Mouse (Mus musculus) kidney, embryonic 15.5 days (tissue): ENCODE results near the gene Hdac4. TPM values are rescaled to one million over a fixed set of nuclear protein-coding genes. Genes with fewer than 3 reads are reported as not detected.

Source experiments
- ATAC-seq: fragments of 200-750 bp; cut with Nextera tagmentation; replicated peaks from 2 replicates; pipeline ENCODE4 v1.8.0; 2017; ENCODE audit warnings: moderate TSS enrichment; ENCODE audit not compliant: low FRiP score
- H3K27ac ChIP-seq: fragments of 300-500 bp; sonication (generic); 2 replicates; pipeline ENCODE4 v1.5.1; 2015; ENCODE audit warnings: mild to moderate bottlenecking, inconsistent platforms
- H3K27me3 ChIP-seq: fragments of 300-500 bp; sonication (generic); 2 replicates; pipeline ENCODE4 v1.6.1; 2015; ENCODE audit warnings: inconsistent platforms
- H3K36me3 ChIP-seq: fragments of 300-500 bp; sonication (generic); 2 replicates; pipeline ENCODE4 v1.6.1; 2015; ENCODE audit warnings: inconsistent platforms
- H3K4me1 ChIP-seq: fragments of 300-500 bp; sonication (generic); 2 replicates; pipeline ENCODE4 v1.6.1; 2015; ENCODE audit warnings: inconsistent platforms
- H3K4me2 ChIP-seq: fragments of 300-500 bp; sonication (generic); 2 replicates; pipeline ENCODE4 v1.6.1; 2015; ENCODE audit warnings: moderate library complexity, mild to moderate bottlenecking, inconsistent platforms
- H3K4me3 ChIP-seq: fragments of 300-500 bp; sonication (generic); replicated peaks from 2 replicates; pipeline ENCODE4 v1.5.1; 2015; ENCODE audit warnings: mild to moderate bottlenecking, inconsistent platforms
- H3K9ac ChIP-seq: fragments of 300-500 bp; sonication (generic); 2 replicates; pipeline ENCODE4 v1.6.1; 2015; ENCODE audit warnings: mild to moderate bottlenecking, inconsistent platforms
- H3K9me3 ChIP-seq: fragments of 300-500 bp; sonication (generic); replicated peaks from 2 replicates; pipeline ENCODE4 v1.6.1; 2016; ENCODE audit warnings: inconsistent platforms
- WGBS: fragments of 180-500 bp; shearing (Covaris S2); methylation state at CpG from one replicate; pipeline ENCODE4 v1.1.7; 2015; ENCODE audit warnings: mixed read lengths; 5-methylcytosine and 5-hydroxymethylcytosine counted together
- polyA plus RNA-seq: library from polyadenylated mRNA; unstranded; fragments of >200 nt; fragmentation: Nextera tagmentation; extraction: Ambion mirVana; gene quantifications from 2 replicates; pipeline ENCODE4 v1.2.1, GENCODE M21; 2015

Gene Hdac4
- polyA plus RNA-seq, 1 experiment from 2014 or later, result 18.1 TPM

DNA sequence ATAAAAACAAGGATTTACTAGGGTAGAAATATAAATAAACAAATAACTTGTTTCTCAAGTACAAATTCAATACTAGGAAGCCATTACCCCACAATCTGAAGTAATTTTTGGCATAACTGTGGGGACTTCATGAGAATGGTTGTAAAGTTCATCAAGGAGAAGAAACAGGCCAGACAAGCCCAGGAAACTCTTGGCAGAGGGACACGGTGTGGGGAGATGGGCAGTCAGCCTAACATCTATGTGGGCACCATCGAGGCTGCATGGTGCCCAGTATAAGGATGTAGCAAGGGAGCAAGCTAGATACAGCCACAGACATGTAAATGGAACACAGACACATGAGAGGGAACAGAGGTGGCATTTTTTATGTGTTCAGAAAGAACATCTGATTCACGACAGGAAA, 171.6 kb downstream of the Hdac4 start:
- Histone ChIP-seq H3K4me3 (no peak overlapping the region), H3K4me2 (no peak overlapping the region), H3K27ac (no peak overlapping the region), H3K9ac (no peak overlapping the region), H3K4me1 (peaks cover 9% of the 10 kb centered on the region), H3K9me3 (no peaks in the 10 kb centered on the region), H3K36me3 (peaks cover 25% of the 10 kb centered on the region), H3K27me3 (no peaks in the 10 kb centered on the region)
- 91% methylated on average over 3 of the region's 3 CpGs for WGBS
- ATAC-seq, result no peak

- no peak overlapping the region for H3K4me3 ChIP-seq
- H3K27me3 ChIP-seq, result no peaks in the 10 kb centered on the region
- H3K4me2 ChIP-seq, result no peak overlapping the region
- no peak overlapping the region for H3K27ac ChIP-seq
- H3K4me1 ChIP-seq, result peaks cover 9% of the 10 kb centered on the region
- H3K9me3 ChIP-seq, result no peaks in the 10 kb centered on the region
- ATAC-seq, result no peak
- 91% methylated on average over 4 of the region's 4 CpGs for WGBS
- H3K9ac ChIP-seq, result no peak overlapping the region
- H3K36me3 ChIP-seq, result peaks cover 9% of the 10 kb centered on the region
These were observed 173.5 kb downstream of the Hdac4 start for GRCm38 (mm10) chr1:92022009-92022408.

DNA sequence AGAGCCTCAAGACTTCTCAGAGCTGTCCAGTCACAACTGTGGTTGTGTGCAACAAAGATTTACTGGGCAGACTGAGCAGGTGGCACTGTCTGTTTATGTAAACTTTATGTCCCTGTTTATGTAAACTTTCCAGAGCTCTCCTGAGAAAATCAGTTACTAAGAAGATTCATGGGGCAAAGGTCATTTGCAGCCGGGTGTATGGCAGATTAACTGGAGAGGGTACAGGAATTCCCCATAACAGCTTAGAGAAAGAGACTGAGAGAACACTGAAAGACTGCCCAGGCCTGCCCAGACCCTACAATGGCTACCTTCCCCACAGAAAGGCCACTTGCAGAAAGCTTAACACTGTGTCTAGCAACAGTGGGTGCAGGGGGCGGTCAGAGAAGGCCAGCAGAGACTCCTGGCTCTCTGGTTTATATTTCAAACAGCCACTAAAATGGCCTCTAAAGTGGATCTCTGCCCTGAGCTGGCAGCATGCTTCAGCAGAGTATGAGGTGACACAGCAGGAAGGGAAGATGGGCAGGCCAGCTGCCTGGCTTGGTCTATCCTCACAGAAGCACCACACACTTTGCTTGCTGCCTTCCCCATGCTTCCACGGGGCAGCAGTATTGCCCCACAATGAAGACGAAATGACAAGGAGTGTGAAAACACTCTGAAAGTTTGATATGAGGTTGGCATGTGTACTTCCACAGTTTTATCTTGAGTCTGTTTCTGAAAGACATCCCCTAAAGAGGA, 179.4 kb downstream of the Hdac4 start:
- H3K27me3 ChIP-seq, result no peaks in the 10 kb centered on the region
- H3K4me3 ChIP-seq, result no peak overlapping the region
- peaks cover 9% of the 10 kb centered on the region for H3K4me1 ChIP-seq
- H3K4me2 ChIP-seq, result no peak overlapping the region
- ATAC-seq, result no peak
- H3K27ac ChIP-seq, result no peak overlapping the region
- H3K9ac ChIP-seq, result no peak overlapping the region
- peaks cover 16% of the 10 kb centered on the region for H3K36me3 ChIP-seq
- 60% methylated on average over 4 of the region's 4 CpGs for WGBS
- H3K9me3 ChIP-seq, result no peaks in the 10 kb centered on the region

- H3K27ac ChIP-seq, result no peak overlapping the region
- no peak for ATAC-seq
- H3K4me1 ChIP-seq, result peaks cover 2% of the 10 kb centered on the region
- no peaks in the 10 kb centered on the region for H3K27me3 ChIP-seq
- H3K4me2 ChIP-seq, result no peak overlapping the region
- no peak overlapping the region for H3K9ac ChIP-seq
- H3K36me3 ChIP-seq, result peaks cover 20% of the 10 kb centered on the region
- H3K4me3 ChIP-seq, result no peak overlapping the region
- H3K9me3 ChIP-seq, result no peaks in the 10 kb centered on the region
These were observed 180.2 kb downstream of the Hdac4 start for GRCm38 (mm10) chr1:92015252-92015651.

DNA sequence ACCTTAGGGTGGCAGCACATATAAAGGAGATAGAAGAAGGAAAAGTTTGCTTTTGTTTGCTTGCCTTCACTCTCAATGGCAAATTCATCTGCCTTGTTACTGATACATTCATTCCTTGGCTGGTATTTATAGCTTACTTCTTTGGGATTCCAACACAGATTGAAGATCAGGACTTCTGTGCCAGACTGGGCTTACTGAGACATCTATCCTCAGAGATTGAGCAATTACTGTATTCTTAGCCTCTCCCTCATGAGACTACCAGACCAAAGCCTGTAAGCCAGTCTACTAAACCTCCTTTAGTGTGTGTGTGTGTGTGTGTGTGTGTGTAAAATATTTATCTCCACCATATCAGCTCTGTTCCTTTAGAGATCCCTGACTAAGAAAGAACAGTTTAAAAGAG, 181.0 kb downstream of the Hdac4 start:
- no peak for ATAC-seq
- no peak overlapping the region for H3K27ac ChIP-seq
- peaks cover 20% of the 10 kb centered on the region for H3K36me3 ChIP-seq
- H3K4me1 ChIP-seq, result no peaks in the 10 kb centered on the region
- no peak overlapping the region for H3K4me3 ChIP-seq
- H3K27me3 ChIP-seq, result no peaks in the 10 kb centered on the region
- no peak overlapping the region for H3K9ac ChIP-seq
- no peaks in the 10 kb centered on the region for H3K9me3 ChIP-seq
- no peak overlapping the region for H3K4me2 ChIP-seq

GRCm38 (mm10) chr1:92006666-92007065, 188.8 kb downstream of the Hdac4 start:
- H3K4me1 ChIP-seq, result peaks cover 16% of the 10 kb centered on the region
- no peak overlapping the region for H3K4me2 ChIP-seq
- no peak for ATAC-seq
- WGBS, result 46% methylated on average over 1 of the region's 1 CpGs
- H3K4me3 ChIP-seq, result no peak overlapping the region
- no peak overlapping the region for H3K27ac ChIP-seq
- no peaks in the 10 kb centered on the region for H3K27me3 ChIP-seq
- peaks cover 14% of the 10 kb centered on the region; the same call in 1 of the 2 replicates for H3K36me3 ChIP-seq
- no peaks in the 10 kb centered on the region for H3K9me3 ChIP-seq
- H3K9ac ChIP-seq, result no peak overlapping the region

GRCm38 (mm10) chr1:92005617-92005940, 189.9 kb downstream of the Hdac4 start:
- no peak for ATAC-seq
- 76% methylated on average over 2 of the region's 2 CpGs for WGBS
- Histone ChIP-seq H3K4me2 (no peak overlapping the region), H3K36me3 (peaks cover 14% of the 10 kb centered on the region), H3K9ac (no peak overlapping the region), H3K4me3 (no peak overlapping the region), H3K4me1 (peaks cover 16% of the 10 kb centered on the region), H3K27ac (peak overlapping the region; percentile 24), H3K9me3 (no peaks in the 10 kb centered on the region), H3K27me3 (no peaks in the 10 kb centered on the region)

GRCm38 (mm10) chr1:92004906-92005616, 190.4 kb downstream of the Hdac4 start:
- WGBS, result 59% methylated on average over 8 of the region's 8 CpGs
- peaks cover 19% of the 10 kb centered on the region for H3K36me3 ChIP-seq

DNA sequence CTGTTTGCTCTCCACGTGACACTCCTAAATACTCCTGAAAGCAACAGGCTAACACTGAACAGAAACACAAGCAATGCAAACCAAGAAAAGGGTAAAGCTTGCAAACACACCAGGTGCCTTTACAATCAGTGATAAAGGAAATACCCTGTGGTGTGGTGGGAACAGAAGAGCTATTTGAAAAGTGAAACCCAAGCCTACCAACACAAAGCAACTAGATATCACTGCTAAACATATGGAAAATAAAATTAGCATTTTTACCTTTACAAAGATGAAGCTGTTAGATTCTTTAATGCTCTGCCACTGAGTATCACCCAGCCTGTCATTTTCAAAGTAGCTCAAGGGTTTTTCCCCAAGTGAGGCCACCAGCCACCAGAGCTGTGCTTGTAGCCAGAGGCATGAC, 191.4 kb downstream of the Hdac4 start:
- H3K4me1 ChIP-seq, result peaks cover 16% of the 10 kb centered on the region
- no peak overlapping the region for H3K4me3 ChIP-seq
- no peak overlapping the region for H3K27ac ChIP-seq
- 86% methylated on average over 1 of the region's 1 CpGs for WGBS
- no peaks in the 10 kb centered on the region for H3K27me3 ChIP-seq
- H3K9me3 ChIP-seq, result no peaks in the 10 kb centered on the region
- H3K9ac ChIP-seq, result no peak overlapping the region
- H3K4me2 ChIP-seq, result no peak overlapping the region
- no peak for ATAC-seq
- H3K36me3 ChIP-seq, result peaks cover 23% of the 10 kb centered on the region

More at GRCm38 (mm10) chr1:92004906-92005616, 190.4 kb downstream of the Hdac4 start:
- Histone ChIP-seq H3K4me2 (no peak overlapping the region), H3K27ac (peak overlapping the region; percentile 56), H3K4me3 (no peak overlapping the region), H3K9ac (no peak overlapping the region), H3K27me3 (no peaks in the 10 kb centered on the region), H3K4me1 (peaks cover 16% of the 10 kb centered on the region), H3K9me3 (no peaks in the 10 kb centered on the region)
- ATAC-seq, result 0 out of 2 replicates have a peak, but pooled peaks have one; percentile 43

DNA sequence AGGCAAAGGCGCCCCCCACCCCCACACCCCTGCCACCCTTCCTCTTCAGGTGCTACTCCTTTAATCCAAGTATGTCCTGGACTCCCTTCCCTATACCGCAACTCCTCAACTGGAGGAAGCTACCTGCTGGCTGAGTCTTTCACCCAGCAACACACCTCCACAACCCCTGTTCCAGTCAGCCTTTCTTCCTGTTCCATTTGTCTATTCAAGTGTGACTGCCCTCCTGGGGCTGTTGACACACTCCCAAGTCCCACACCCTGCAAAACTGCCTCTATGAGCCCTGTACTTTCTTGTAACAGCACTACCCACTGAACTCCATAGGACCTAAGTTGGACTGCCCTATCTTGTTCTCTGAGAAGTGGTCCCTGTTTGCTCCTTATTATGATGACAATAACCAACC, 195.3 kb downstream of the Hdac4 start:
- H3K4me3 ChIP-seq, result no peak overlapping the region
- no peak overlapping the region for H3K27ac ChIP-seq
- WGBS, result 94% methylated on average over 2 of the region's 2 CpGs
- ATAC-seq, result no peak
- peaks cover 45% of the 10 kb centered on the region for H3K36me3 ChIP-seq
- H3K27me3 ChIP-seq, result no peaks in the 10 kb centered on the region
- H3K4me1 ChIP-seq, result peaks cover 11% of the 10 kb centered on the region; the same call in 1 of the 2 replicates
- H3K9ac ChIP-seq, result no peak overlapping the region
- no peaks in the 10 kb centered on the region for H3K9me3 ChIP-seq
- no peak overlapping the region for H3K4me2 ChIP-seq

DNA sequence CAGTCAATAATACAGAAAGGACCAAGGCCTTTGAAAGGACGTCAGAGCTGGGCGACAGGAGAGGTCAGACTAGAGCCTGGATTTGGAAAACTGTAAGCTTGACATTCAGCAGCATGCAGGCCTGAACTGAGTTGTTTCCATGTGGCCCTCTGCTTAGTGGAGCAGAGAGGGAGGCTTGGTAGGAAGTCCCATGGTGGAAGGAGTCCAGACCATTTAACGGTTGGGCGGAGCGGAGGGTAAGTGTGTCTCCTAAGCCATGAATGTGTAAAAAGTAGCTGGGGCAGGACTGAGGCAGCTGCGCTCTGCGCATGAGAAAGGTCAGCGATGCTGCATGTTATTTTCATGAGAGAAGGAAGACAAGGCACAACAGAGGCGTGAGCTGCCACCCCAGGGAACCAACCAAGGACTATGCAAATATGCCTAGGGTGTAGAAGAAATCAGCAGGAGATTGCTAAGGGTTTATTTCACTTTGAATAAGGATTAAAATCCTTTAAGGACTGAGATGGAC, 201.8 kb downstream of the Hdac4 start:
- H3K36me3 ChIP-seq, result peaks cover 66% of the 10 kb centered on the region
- H3K9ac ChIP-seq, result no peak overlapping the region
- H3K27me3 ChIP-seq, result no peaks in the 10 kb centered on the region
- 0 out of 2 replicates have a peak overlapping the region, but pooled peaks have one; percentile 18 for H3K27ac ChIP-seq
- ATAC-seq, result peak; percentile 79
- peaks cover 11% of the 10 kb centered on the region; the same call in 1 of the 2 replicates for H3K4me1 ChIP-seq
- H3K4me2 ChIP-seq, result no peak overlapping the region
- WGBS, result 55% methylated on average over 9 of the region's 9 CpGs
- no peak overlapping the region for H3K4me3 ChIP-seq
- H3K9me3 ChIP-seq, result no peaks in the 10 kb centered on the region

DNA sequence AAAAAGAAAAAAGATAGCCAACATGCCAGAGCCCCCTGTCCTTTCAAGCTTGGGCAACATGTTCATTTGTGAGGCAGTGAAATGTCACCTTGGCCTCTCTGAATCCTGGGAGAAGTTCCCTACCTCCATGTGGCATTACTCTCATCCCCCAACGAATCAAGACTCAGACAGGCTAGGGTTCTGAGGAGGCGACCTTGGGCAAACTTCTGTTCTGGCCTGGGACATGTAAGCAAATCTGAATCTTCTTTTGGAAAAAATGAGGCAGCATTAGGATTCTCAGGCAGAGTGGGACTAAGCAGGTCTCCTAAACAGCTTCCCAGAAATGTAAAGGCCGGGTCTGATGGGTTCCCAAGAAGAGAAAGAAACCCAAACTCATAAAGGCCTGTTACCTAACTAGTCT, 202.8 kb downstream of the Hdac4 start:
- Histone ChIP-seq H3K27ac (no peak overlapping the region), H3K36me3 (peaks cover 71% of the 10 kb centered on the region), H3K27me3 (no peaks in the 10 kb centered on the region), H3K4me2 (no peak overlapping the region), H3K4me1 (peaks cover 11% of the 10 kb centered on the region; the same call in 1 of the 2 replicates), H3K4me3 (no peak overlapping the region), H3K9ac (no peak overlapping the region), H3K9me3 (no peaks in the 10 kb centered on the region)
- no peak for ATAC-seq
- 83% methylated on average over 3 of the region's 3 CpGs for WGBS
